Mouse (Mus musculus) liver, embryonic 14.5 days (tissue): ENCODE measurements around the gene St6galnac3. TPM values are rescaled to one million over a fixed set of nuclear protein-coding genes. Genes with fewer than 3 reads are reported as not detected.
A peak's percentile ranks its signal among the peaks of the same experiment; 100 is the strongest.

Source experiments
- ATAC-seq: fragments of 200-750 bp; cut with Nextera tagmentation; 2 replicates; pipeline ENCODE4 v1.8.0; 2017; ENCODE audit warnings: moderate number of reproducible peaks, mild to moderate bottlenecking, moderate library complexity; ENCODE audit not compliant: insufficient read depth
- DNase-seq, 3 experiments: peaks; one replicate each; pipeline ENCODE4 v3.0.0-alpha.2; 2012 to 2013; ENCODE audit warnings: low read depth in 3 of 3, low spot score in 3 of 3
- H3K27ac ChIP-seq: fragments of 300-500 bp; sonication (generic); 2 replicates; pipeline ENCODE4 v1.5.1; 2014; ENCODE audit warnings: moderate library complexity, mild to moderate bottlenecking, control low read depth, inconsistent platforms
- H3K27me3 ChIP-seq: fragments of 300-500 bp; sonication (generic); 2 replicates; pipeline ENCODE4 v1.6.1; 2014; ENCODE audit warnings: mild to moderate bottlenecking, low read length, moderate library complexity; ENCODE audit not compliant: control insufficient read depth, insufficient read depth
- H3K36me3 ChIP-seq: fragments of 300-500 bp; sonication (generic); replicated peaks from 2 replicates; pipeline ENCODE4 v1.6.1; 2014; ENCODE audit warnings: low read depth; ENCODE audit not compliant: control insufficient read depth, insufficient read depth
- H3K4me1 ChIP-seq, 2 experiments: fragments of 200-500 bp in 1 of 2; fragments of 300-500 bp in 1 of 2; sonication (generic) in 1 of 2; replicated peaks; 2 replicates each; pipeline ENCODE4 v1.6.1; 2012 to 2014; ENCODE audit warnings: antibody characterized with exemption in 1 of 2, inconsistent platforms in 1 of 2, low read length in 1 of 2; ENCODE audit not compliant: control insufficient read depth in 2 of 2, insufficient read depth in 2 of 2
- H3K4me2 ChIP-seq: fragments of 300-500 bp; sonication (generic); 2 replicates; pipeline ENCODE4 v1.6.1; 2014; ENCODE audit warnings: low read depth, mild to moderate bottlenecking, control low read depth, moderate library complexity
- H3K4me3 ChIP-seq, 2 experiments: fragments of 200-500 bp in 1 of 2; fragments of 300-500 bp in 1 of 2; sonication (generic) in 1 of 2; 2 replicates each; pipeline ENCODE4 v1.5.1; 2012 to 2014; ENCODE audit warnings: low read depth in 2 of 2, low read length in 2 of 2, mild to moderate bottlenecking in 2 of 2, control low read depth in 1 of 2, inconsistent platforms in 1 of 2, moderate library complexity in 1 of 2; ENCODE audit not compliant: insufficient read depth in 1 of 2
- H3K9ac ChIP-seq: fragments of 300-500 bp; sonication (generic); replicated peaks from 2 replicates; pipeline ENCODE4 v1.6.1; 2014; ENCODE audit warnings: mild to moderate bottlenecking, control low read depth, moderate library complexity
- H3K9me3 ChIP-seq: fragments of 300-500 bp; sonication (generic); 2 replicates; pipeline ENCODE4 v1.6.1; 2016; ENCODE audit warnings: low read length, mixed read lengths; ENCODE audit not compliant: control insufficient read depth
- CTCF ChIP-seq: IDR thresholded peaks from 2 replicates; pipeline ENCODE4 v1.5.1; 2016; ENCODE audit warnings: antibody characterized with exemption, low read depth, control low read depth
- EP300 ChIP-seq: IDR thresholded peaks from 2 replicates; pipeline ENCODE4 v1.6.1; 2016; ENCODE audit warnings: antibody characterized with exemption, low read depth
- WGBS: fragments of 180-500 bp; shearing (Covaris S2); extraction: QIAGEN DNeasy Blood & Tissue Kit; methylation state at CpG from one replicate; pipeline ENCODE4 v1.1.7; 2014; ENCODE audit not compliant: insufficient replicate concordance; 5-methylcytosine and 5-hydroxymethylcytosine counted together
- polyA plus RNA-seq, 2 experiments: library from polyadenylated mRNA; depleted of rRNA in 1 of 2; stranded (reverse) in 1 of 2; unstranded in 1 of 2; fragments of >200 nt; fragmentation: Nextera tagmentation in 1 of 2; extraction: Ambion mirVana in 1 of 2; gene quantifications; 2 replicates each; pipeline versions ENCODE4 v1.2.1 to v1.2.3; 2012 to 2014

St6galnac3 gene
- polyA plus RNA-seq, 2 experiments = 2.9 to 5.7 TPM

- Histone ChIP-seq H3K4me1 (peaks cover 32 to 42% of the 10 kb centered on the region in 2 experiments), H3K4me3 (no peak overlapping the region), H3K36me3 (no peaks in the 10 kb centered on the region), H3K9ac (no peak overlapping the region; the same call in 1 of the 2 replicates), H3K4me2 (no peak overlapping the region), H3K9me3 (no peaks in the 10 kb centered on the region), H3K27me3 (no peaks in the 10 kb centered on the region), H3K27ac (peak overlapping the region; percentile 86)
- no peak for TF ChIP-seq EP300
- TF ChIP-seq CTCF = no peak
- no peak for ATAC-seq
- WGBS = 73% methylated on average over 10 of the region's 10 CpGs
- no peak for DNase-seq
These were observed 9.8 kb upstream of the St6galnac3 start for GRCm38 (mm10) chr3:153734741-153735140.

GRCm38 (mm10) chr3:153733364-153734159, 8.6 kb upstream of the St6galnac3 start:
- no peaks in the 10 kb centered on the region for H3K9me3 ChIP-seq
- peak overlapping the region; percentile 88 for H3K27ac ChIP-seq
- no peak; the same call in 1 of the 2 replicates for TF ChIP-seq CTCF
- TF ChIP-seq EP300 = peak; percentile 98
- peaks cover 32 to 42% of the 10 kb centered on the region in 2 experiments for H3K4me1 ChIP-seq
- H3K4me3 ChIP-seq = no peak overlapping the region; a peak in 1 of 4 replicates
- ATAC-seq = peak; percentile 95
- peak overlapping the region; percentile 54 for H3K9ac ChIP-seq
- H3K4me2 ChIP-seq = peak overlapping the region; percentile 61
- DNase-seq = peak; percentile 79 to 84 (median 80)
- WGBS = 86% methylated on average over 4 of the region's 4 CpGs
- H3K36me3 ChIP-seq = no peaks in the 10 kb centered on the region
- no peaks in the 10 kb centered on the region; the same call in 1 of the 2 replicates for H3K27me3 ChIP-seq

- 75% methylated on average over 6 of the region's 6 CpGs for WGBS
- Histone ChIP-seq H3K9me3 (no peaks in the 10 kb centered on the region), H3K27ac (peak overlapping the region; percentile 88), H3K27me3 (no peaks in the 10 kb centered on the region; the same call in 1 of the 2 replicates), H3K36me3 (no peaks in the 10 kb centered on the region), H3K9ac (peak overlapping the region; percentile 54; the same call in 1 of the 2 replicates), H3K4me1 (peaks cover 32 to 42% of the 10 kb centered on the region in 2 experiments), H3K4me2 (no peak overlapping the region), H3K4me3 (no peak overlapping the region)
- no peak for TF ChIP-seq EP300
- TF ChIP-seq CTCF = no peak
- no peak for ATAC-seq
- DNase-seq = no peak
These were observed 7.8 kb upstream of the St6galnac3 start for GRCm38 (mm10) chr3:153732749-153733148.

DNA sequence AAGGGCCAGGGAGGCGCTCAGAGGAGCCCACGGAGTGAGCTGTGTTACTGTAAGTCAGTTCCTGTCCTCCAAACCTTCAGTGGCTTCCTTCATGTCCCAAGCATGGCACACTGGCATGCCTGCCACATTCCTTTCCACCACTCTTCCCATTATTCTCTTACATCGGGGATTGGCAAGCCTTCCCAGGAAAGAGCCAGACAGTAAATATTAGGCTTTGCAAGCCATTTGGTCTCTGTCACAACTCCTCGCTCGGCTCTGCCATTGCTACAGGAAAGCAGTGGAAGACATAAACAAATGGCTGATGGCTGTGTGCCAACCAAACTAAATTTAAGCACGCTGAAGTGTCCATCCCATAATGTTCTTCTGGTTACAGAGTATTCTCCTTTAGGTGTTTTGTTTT, 7.1 kb upstream of the St6galnac3 start:
- H3K27ac ChIP-seq = no peak overlapping the region
- H3K4me1 ChIP-seq = peaks cover 32 to 37% of the 10 kb centered on the region in 2 experiments
- DNase-seq = no peak
- no peak for ATAC-seq
- H3K4me3 ChIP-seq = no peak overlapping the region
- no peaks in the 10 kb centered on the region for H3K9me3 ChIP-seq
- H3K27me3 ChIP-seq = no peaks in the 10 kb centered on the region; the same call in 1 of the 2 replicates
- 74% methylated on average over 6 of the region's 6 CpGs for WGBS
- H3K4me2 ChIP-seq = no peak overlapping the region
- no peak for TF ChIP-seq EP300
- TF ChIP-seq CTCF = no peak
- no peak overlapping the region for H3K9ac ChIP-seq
- no peaks in the 10 kb centered on the region for H3K36me3 ChIP-seq

- H3K4me2 ChIP-seq = no peak overlapping the region
- H3K36me3 ChIP-seq = no peaks in the 10 kb centered on the region
- no peaks in the 10 kb centered on the region; the same call in 1 of the 2 replicates for H3K27me3 ChIP-seq
- no peak for DNase-seq
- TF ChIP-seq CTCF (no peak), EP300 (no peak)
- ATAC-seq = no peak
- peaks cover 21 to 28% of the 10 kb centered on the region in 2 experiments for H3K4me1 ChIP-seq
- H3K4me3 ChIP-seq = no peak overlapping the region
- H3K27ac ChIP-seq = no peak overlapping the region
- H3K9ac ChIP-seq = no peak overlapping the region
- no peaks in the 10 kb centered on the region for H3K9me3 ChIP-seq
These were observed 3.6 kb upstream of the St6galnac3 start for GRCm38 (mm10) chr3:153728577-153728976.
